Mouse (Mus musculus): ENCODE results near the gene Notch3.

- TF ChIP-seq CTCF (IDR thresholded peaks at IDR 0.05; ENCODE audit: extremely low read depth, insufficient read depth, low read length): no peak
- no peak for TF ChIP-seq POLR2A (IDR thresholded peaks at IDR 0.05; ENCODE audit: extremely low read depth, insufficient read depth, low read length)
These were observed 36.3 kb upstream of the Notch3 start for GRCm38 (mm10) chr17:32202972-32203371.

All from cortical plate, adult 2 months (tissue).